15 mouse cellular contexts compared by ENCODE assay signal in the genomic region with DNA sequence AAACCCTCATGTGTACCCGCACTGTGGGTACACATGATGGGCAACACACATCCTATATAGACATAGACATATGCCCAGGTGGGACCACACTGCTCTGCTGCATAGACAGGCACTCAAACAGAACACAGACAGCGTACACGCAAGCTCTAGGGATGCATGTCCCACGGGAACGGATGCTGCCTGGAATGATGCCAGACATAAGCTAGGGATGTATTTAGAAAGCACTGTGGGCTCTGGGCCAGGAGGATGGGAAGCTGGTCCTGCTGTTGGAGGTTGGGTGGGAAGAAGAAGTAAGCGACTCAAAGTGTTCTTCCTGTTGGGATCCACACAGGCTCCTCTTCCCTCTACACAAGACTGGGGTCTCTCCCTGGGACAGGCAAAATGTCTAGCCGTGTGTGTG. TPM values are rescaled to one million over a fixed set of nuclear protein-coding genes. Genes with fewer than 3 reads are reported as not detected.
DNase-seq lines count a peak whose midpoint lies in the region; TF ChIP-seq lines count a peak whose summit lies in the region.
"Had no signal": no experiment of that assay in that cellular context is flagged by ENCODE, and none has a peak within 500 bp of the region (broad histone marks: within the 10 kb centered on the region; RNA-seq: fewer than 3 reads in every experiment).

No protein-coding gene starts in this region.

- H3K4me3 ChIP-seq in left cerebral cortex, adult 2 months, result no peak overlapping the region
- no peak overlapping the region for H3K4me3 ChIP-seq in thymus, adult 2 months (ENCODE audit: control insufficient read depth, insufficient read depth, low read length)
- H3K4me3 ChIP-seq: intestine, embryonic 15.5 days; limb, embryonic 13.5 days; midbrain, embryonic 12.5 days had no signal

- H3K36me3 ChIP-seq in thymus, adult 2 months (ENCODE audit: control insufficient read depth, insufficient read depth, low read length), result no peaks in the 10 kb centered on the region
- H3K36me3 ChIP-seq: intestine, embryonic 15.5 days; limb, embryonic 13.5 days; midbrain, embryonic 12.5 days had no signal

- DNase-seq in adrenal gland, postnatal 10 days, result peak; percentile 26
- no peak for DNase-seq in adrenal gland, adult 8-10 months
- peak; percentile 94 for DNase-seq in heart, adult 11 months
- no peak for DNase-seq in heart, postnatal 36 days
- peak; percentile 71 to 88 for DNase-seq in left cerebral cortex, postnatal 14 days (ENCODE audit: low spot score in 2 of 2)
- no peak for DNase-seq in left cerebral cortex, adult 2 months (ENCODE audit: extremely low spot score in 1 of 2, low spot score in 2 of 2)
- peak; percentile 18 for DNase-seq in thymus, postnatal 4 days
- DNase-seq in thymus, adult 2 months, result no peak
- DNase-seq: embryo, embryonic 11 days; liver, postnatal 0 days; thymus, adult 18-20 months had no signal

- TF ChIP-seq POLR2A in thymus, adult 2 months (IDR thresholded peaks at IDR 0.05; ENCODE audit: control insufficient read depth, extremely low read depth, insufficient read depth, low read length, poor library complexity), result no peak

- no peaks in the 10 kb centered on the region for H3K27me3 ChIP-seq in thymus, adult 2 months (ENCODE audit: control insufficient read depth, insufficient read depth, low read length)
- H3K27me3 ChIP-seq: intestine, embryonic 15.5 days; limb, embryonic 13.5 days; midbrain, embryonic 12.5 days had no signal

- H3K4me1 ChIP-seq in thymus, adult 2 months (replicated peaks; ENCODE audit: control insufficient read depth, insufficient read depth, low read length), result peaks cover 51% of the 10 kb centered on the region
- H3K4me1 ChIP-seq: midbrain, embryonic 12.5 days had no signal

- no peak for TF ChIP-seq CTCF in left cerebral cortex, adult 2 months (IDR thresholded peaks at IDR 0.05)
- TF ChIP-seq CTCF in thymus, adult 2 months (IDR thresholded peaks at IDR 0.05; ENCODE audit: borderline replicate concordance, control insufficient read depth, extremely low read depth, insufficient read depth, low read length, poor library complexity), result no peak

- WGBS in thymus, adult 2 months, result 89% methylated on average over 7 of the region's 7 CpGs

- intact Hi-C loops in heart, postnatal 36 days (cut with DNase I), result no loop called here
- intact Hi-C loops in left cerebral cortex, postnatal 14 days (cut with DNase I), result no loop called here
- intact Hi-C loops in left cerebral cortex, adult 2 months (cut with DNase I), result no loop called here

- H3K27ac ChIP-seq in left cerebral cortex, adult 2 months, result no peak overlapping the region
- no peak overlapping the region for H3K27ac ChIP-seq in thymus, adult 2 months (ENCODE audit: control insufficient read depth, insufficient read depth, low read length)
- H3K27ac ChIP-seq: intestine, embryonic 15.5 days; limb, embryonic 13.5 days; midbrain, embryonic 12.5 days had no signal

RNA-seq across cellular contexts. Expression of a gene that starts 35.4 kb away (rescaled TPM):
- 10 to 100 TPM; 64.6 to 72.6 TPM for total RNA-seq in adrenal gland, postnatal 10 days (2021)
- total RNA-seq in adrenal gland, adult 8-10 months (2022), result 10 to 100 TPM; 48.9 to 76.1 (median 66.7) TPM
- total RNA-seq in heart, postnatal 36 days (2021), result 10 to 100 TPM; 44.6 to 59.4 TPM
- total RNA-seq in left cerebral cortex, postnatal 14 days (2021), result 10 to 100 TPM; 76.2 to 84.8 TPM
- 10 to 100 TPM; 58.6 to 63.4 TPM for total RNA-seq in left cerebral cortex, adult 2 months (2021)
- polyA plus RNA-seq in thymus, adult 2 months (2012; rRNA removed), result 38.7 and 50.4 TPM in 2 replicates

RNA-seq across cellular contexts. Expression of a gene that starts 43.6 kb away (rescaled TPM):
- total RNA-seq in adrenal gland, postnatal 10 days (2021), result 1 to 10 TPM; 1.0 to 1.4 TPM
- under 1 TPM; 0.13 to 0.32 (median 0.18) TPM for total RNA-seq in adrenal gland, adult 8-10 months (2022)
- total RNA-seq in heart, postnatal 36 days (2021), result under 1 TPM; 0.22 to 0.47 TPM
- total RNA-seq in left cerebral cortex, postnatal 14 days (2021), result not detected
- total RNA-seq in left cerebral cortex, adult 2 months (2021), result not detected
- polyA plus RNA-seq in thymus, adult 2 months (2012; rRNA removed), result 7.7 and 9.9 TPM in 2 replicates
- total RNA-seq: layer of hippocampus, postnatal 10 days had no signal
- polyA plus RNA-seq: midbrain, embryonic 12.5 days had no signal

Comparison
In these comparisons a context has a peak if more than half of its experiments do, and no peak if none do; other contexts are left out.
1. DNase-seq: peak in adrenal gland, postnatal 10 days (single experiment), heart, adult 11 months (single experiment), left cerebral cortex, postnatal 14 days (2 of 2) and thymus, postnatal 4 days (single experiment); none in adrenal gland, adult 8-10 months (single experiment), heart, postnatal 36 days (0 of 2), left cerebral cortex, adult 2 months (0 of 2) and thymus, adult 2 months (single experiment).